Mouse (Mus musculus): Measurements from ENCODE around the gene Abhd17c. TPM values are rescaled to one million over a fixed set of nuclear protein-coding genes. Genes with fewer than 3 reads are reported as not detected.

Abhd17c gene
- polyA plus RNA-seq, 1 experiment from 2014 or later = 34.1 TPM

Other genes with a start within 250 kb of the Abhd17c start
- gene Cemip, start 65.4 kb downstream of the Abhd17c start, polyA plus RNA-seq (2015; fragmentation: Nextera tagmentation; extraction: Ambion mirVana) = 0.31 and 0.45 TPM in 2 replicates